Mouse (Mus musculus) lung, embryonic 14.5 days (tissue): ENCODE measurements around the gene Mtfr2. TPM values are rescaled to one million over a fixed set of nuclear protein-coding genes. Genes with fewer than 3 reads are reported as not detected.

Experiments
- ATAC-seq: fragments of 200-750 bp; cut with Nextera tagmentation; 2 replicates; pipeline ENCODE4 v1.8.0; 2017; ENCODE audit warnings: mild to moderate bottlenecking, moderate TSS enrichment, moderate library complexity; ENCODE audit not compliant: insufficient read depth
- DNase-seq: peaks from one replicate; pipeline ENCODE4 v3.0.0-alpha.2; 2015
- H3K27ac ChIP-seq: fragments of 300-500 bp; sonication (generic); 2 replicates; pipeline ENCODE4 v1.5.1; 2014; ENCODE audit warnings: low read depth, mild to moderate bottlenecking, moderate library complexity
- H3K27me3 ChIP-seq: fragments of 300-500 bp; sonication (generic); 2 replicates; pipeline ENCODE4 v1.6.1; 2014; ENCODE audit warnings: low read length, control low read depth; ENCODE audit not compliant: insufficient read depth
- H3K36me3 ChIP-seq: fragments of 300-500 bp; sonication (generic); 2 replicates; pipeline ENCODE4 v1.6.1; 2014; ENCODE audit warnings: control low read depth; ENCODE audit not compliant: insufficient read depth
- H3K4me1 ChIP-seq: fragments of 300-500 bp; sonication (generic); 2 replicates; pipeline ENCODE4 v1.6.1; 2014; ENCODE audit warnings: antibody characterized with exemption, control low read depth; ENCODE audit not compliant: insufficient read depth
- H3K4me2 ChIP-seq: fragments of 300-500 bp; sonication (generic); 2 replicates; pipeline ENCODE4 v1.6.1; 2014; ENCODE audit warnings: mild to moderate bottlenecking
- H3K4me3 ChIP-seq: fragments of 300-500 bp; sonication (generic); 2 replicates; pipeline ENCODE4 v1.5.1; 2014; ENCODE audit warnings: low read depth, low read length
- H3K9ac ChIP-seq: fragments of 300-500 bp; sonication (generic); 2 replicates; pipeline ENCODE4 v1.6.1; 2014
- H3K9me3 ChIP-seq: fragments of 300-500 bp; sonication (generic); 2 replicates; pipeline ENCODE4 v1.6.1; 2016; ENCODE audit warnings: low read depth, low read length, control low read depth
- CTCF ChIP-seq: IDR thresholded peaks from 2 replicates; pipeline ENCODE4 v1.5.1; 2016; ENCODE audit warnings: antibody characterized with exemption, low read depth
- WGBS: fragments of 180-500 bp; shearing (Covaris S2); extraction: QIAGEN DNeasy Blood & Tissue Kit; methylation state at CpG from one replicate; pipeline ENCODE4 v1.1.7; 2014; 5-methylcytosine and 5-hydroxymethylcytosine counted together
- polyA plus RNA-seq: library from polyadenylated mRNA; unstranded; fragments of >200 nt; fragmentation: Nextera tagmentation; extraction: Ambion mirVana; gene quantifications from 2 replicates; pipeline ENCODE4 v1.2.1, GENCODE M21; 2014

The Mtfr2 gene
- polyA plus RNA-seq, 1 experiment from 2014 or later, result 3.2 TPM

GRCm38 (mm10) chr10:20380798-20381197, 33.2 kb downstream of the Mtfr2 start:
- ATAC-seq, result no peak
- H3K36me3 ChIP-seq, result no peaks in the 10 kb centered on the region
- DNase-seq, result no peak
- TF ChIP-seq CTCF, result no peak
- H3K4me1 ChIP-seq, result no peaks in the 10 kb centered on the region; the same call in 1 of the 2 replicates
- H3K27ac ChIP-seq, result no peak overlapping the region
- 73% methylated on average over 3 of the region's 3 CpGs for WGBS
- H3K27me3 ChIP-seq, result no peaks in the 10 kb centered on the region
- no peaks in the 10 kb centered on the region for H3K9me3 ChIP-seq
- H3K4me2 ChIP-seq, result no peak overlapping the region
- H3K9ac ChIP-seq, result no peak overlapping the region
- H3K4me3 ChIP-seq, result no peak overlapping the region

GRCm38 (mm10) chr10:20381352-20381751, 33.8 kb downstream of the Mtfr2 start:
- Histone ChIP-seq H3K27me3 (no peaks in the 10 kb centered on the region), H3K4me2 (no peak overlapping the region), H3K4me3 (no peak overlapping the region), H3K36me3 (no peaks in the 10 kb centered on the region), H3K27ac (no peak overlapping the region), H3K9ac (no peak overlapping the region), H3K9me3 (no peaks in the 10 kb centered on the region), H3K4me1 (no peaks in the 10 kb centered on the region; the same call in 1 of the 2 replicates)
- WGBS, result 83% methylated on average over 3 of the region's 3 CpGs
- ATAC-seq (no peak), DNase-seq (no peak)
- no peak for TF ChIP-seq CTCF

- no peak overlapping the region for H3K4me2 ChIP-seq
- H3K4me1 ChIP-seq, result no peaks in the 10 kb centered on the region; the same call in 1 of the 2 replicates
- no peaks in the 10 kb centered on the region for H3K9me3 ChIP-seq
- no peak overlapping the region for H3K9ac ChIP-seq
- H3K4me3 ChIP-seq, result no peak overlapping the region
- no peak overlapping the region for H3K27ac ChIP-seq
- no peak for TF ChIP-seq CTCF
- no peak for ATAC-seq
- no peaks in the 10 kb centered on the region for H3K36me3 ChIP-seq
- DNase-seq, result peak; percentile 13
- 72% methylated on average over 6 of the region's 6 CpGs for WGBS
- no peaks in the 10 kb centered on the region for H3K27me3 ChIP-seq
Measured at GRCm38 (mm10) chr10:20382807-20383419, 35.3 kb downstream of the Mtfr2 start.

- 45% methylated on average over 3 of the region's 3 CpGs for WGBS
- Histone ChIP-seq H3K4me3 (no peak overlapping the region), H3K27me3 (no peaks in the 10 kb centered on the region), H3K36me3 (no peaks in the 10 kb centered on the region), H3K9me3 (no peaks in the 10 kb centered on the region), H3K4me2 (no peak overlapping the region), H3K27ac (no peak overlapping the region), H3K4me1 (no peaks in the 10 kb centered on the region), H3K9ac (no peak overlapping the region)
- no peak for ATAC-seq
- TF ChIP-seq CTCF, result no peak
- DNase-seq, result no peak
Measured at GRCm38 (mm10) chr10:20390568-20390967, 43.0 kb downstream of the Mtfr2 start.

GRCm38 (mm10) chr10:20394815-20395214, 47.2 kb downstream of the Mtfr2 start:
- DNase-seq (peak; percentile 71), ATAC-seq (no peak)
- H3K4me3 ChIP-seq, result no peak overlapping the region
- no peaks in the 10 kb centered on the region for H3K36me3 ChIP-seq
- H3K27ac ChIP-seq, result no peak overlapping the region
- no peak overlapping the region for H3K4me2 ChIP-seq
- no peaks in the 10 kb centered on the region for H3K9me3 ChIP-seq
- peaks cover 4% of the 10 kb centered on the region; the same call in 1 of the 2 replicates for H3K4me1 ChIP-seq
- no peak overlapping the region for H3K9ac ChIP-seq
- H3K27me3 ChIP-seq, result no peaks in the 10 kb centered on the region
- WGBS, result 37% methylated on average over 5 of the region's 5 CpGs
- TF ChIP-seq CTCF, result no peak

- Histone ChIP-seq H3K27ac (no peak overlapping the region), H3K27me3 (no peaks in the 10 kb centered on the region), H3K4me1 (peaks cover 4% of the 10 kb centered on the region; the same call in 1 of the 2 replicates), H3K9me3 (no peaks in the 10 kb centered on the region), H3K9ac (no peak overlapping the region), H3K4me2 (no peak overlapping the region), H3K36me3 (no peaks in the 10 kb centered on the region), H3K4me3 (no peak overlapping the region)
- no peak for TF ChIP-seq CTCF
- WGBS, result 91% methylated on average over 3 of the region's 3 CpGs
- no peak for ATAC-seq
- DNase-seq, result no peak
Measured at GRCm38 (mm10) chr10:20395778-20396177, 48.2 kb downstream of the Mtfr2 start.

- 0 out of 2 replicates have a peak overlapping the region, but pooled peaks have one; percentile 46 for H3K27ac ChIP-seq
- H3K36me3 ChIP-seq, result no peaks in the 10 kb centered on the region
- DNase-seq (no peak), ATAC-seq (no peak)
- TF ChIP-seq CTCF, result no peak
- no peaks in the 10 kb centered on the region for H3K9me3 ChIP-seq
- H3K4me1 ChIP-seq, result peaks cover 4% of the 10 kb centered on the region; the same call in 1 of the 2 replicates
- peak overlapping the region; percentile 42; the same call in 1 of the 2 replicates for H3K4me2 ChIP-seq
- H3K9ac ChIP-seq, result no peak overlapping the region
- H3K27me3 ChIP-seq, result no peaks in the 10 kb centered on the region
- 40% methylated on average over 6 of the region's 6 CpGs for WGBS
- H3K4me3 ChIP-seq, result no peak overlapping the region
Measured at GRCm38 (mm10) chr10:20398224-20398623, 50.7 kb downstream of the Mtfr2 start.
